Mouse (Mus musculus): ENCODE results near the gene Cfap44. TPM values are rescaled to one million over a fixed set of nuclear protein-coding genes. Genes with fewer than 3 reads are reported as not detected.
A peak's percentile ranks its signal among the peaks of the same experiment; 100 is the strongest.

The Cfap44 gene
- polyA plus RNA-seq, 1 experiment from 2014 or later, result 1.1 TPM

DNA sequence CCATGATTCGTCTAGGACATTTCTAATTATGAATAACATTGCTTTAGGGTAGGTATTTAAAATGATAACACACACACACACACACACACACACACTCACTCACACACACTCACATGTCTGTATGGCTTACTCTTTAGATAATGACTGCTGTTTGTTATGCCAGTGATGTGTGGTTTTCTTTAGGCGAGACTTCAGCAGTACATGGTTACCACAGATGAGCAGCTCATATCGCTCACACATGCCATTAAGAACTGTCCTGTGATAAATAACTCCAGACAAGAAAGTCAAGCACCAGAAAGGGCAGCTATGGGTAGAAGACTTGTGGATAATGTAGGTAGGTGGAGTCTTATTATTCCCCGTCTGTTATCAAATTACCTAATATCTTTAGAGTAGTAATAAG, 19.1 kb upstream of the Cfap44 start:
- Histone ChIP-seq H3K27me3 (ENCODE audit: control insufficient read depth, insufficient read depth, low read depth, low read length) (no peaks in the 10 kb centered on the region), H3K4me1 (ENCODE audit: control insufficient read depth, low read depth, low read length) (no peaks in the 10 kb centered on the region), H3K36me3 (ENCODE audit: control insufficient read depth, insufficient read depth) (peaks cover 7% of the 10 kb centered on the region), H3K4me3 (ENCODE audit: low read depth, low read length) (no peak overlapping the region), H3K9ac (ENCODE audit: low read depth, low read length) (no peak overlapping the region), H3K4me2 (ENCODE audit: low read depth, low read length) (no peak overlapping the region), H3K9me3 (replicated peaks; ENCODE audit: control insufficient read depth, low read length) (no peaks in the 10 kb centered on the region), H3K27ac (ENCODE audit: low read length) (no peak overlapping the region)
- WGBS (ENCODE audit: insufficient replicate concordance), result 50% methylated on average over 4 of the region's 4 CpGs
- no peak for ATAC-seq (ENCODE audit: low read depth)

DNA sequence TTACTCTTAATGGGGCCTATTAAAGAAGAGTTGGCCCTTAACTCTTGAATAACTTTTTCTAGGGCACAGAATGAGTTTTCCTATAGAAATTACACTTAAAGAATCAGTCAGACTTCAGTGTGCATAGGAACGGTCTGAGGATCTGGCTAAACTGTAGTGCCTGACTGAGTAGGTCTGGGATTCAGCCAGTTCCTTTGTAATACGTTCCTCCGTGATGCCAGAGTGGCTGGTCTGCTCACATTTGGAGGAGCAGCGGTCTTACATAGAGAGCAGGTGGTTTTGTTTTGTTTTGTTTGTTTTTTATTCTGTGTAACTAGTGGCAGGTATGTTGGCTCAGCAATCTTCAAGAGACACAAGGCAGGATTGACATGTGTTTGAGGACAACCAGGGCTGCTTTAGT, 14.6 kb upstream of the Cfap44 start:
- H3K27ac ChIP-seq (ENCODE audit: low read length), result no peak overlapping the region
- H3K4me1 ChIP-seq (ENCODE audit: control insufficient read depth, low read depth, low read length), result no peaks in the 10 kb centered on the region
- no peak overlapping the region for H3K4me2 ChIP-seq (ENCODE audit: low read depth, low read length)
- H3K9me3 ChIP-seq (replicated peaks; ENCODE audit: control insufficient read depth, low read length), result no peaks in the 10 kb centered on the region
- no peaks in the 10 kb centered on the region for H3K27me3 ChIP-seq (ENCODE audit: control insufficient read depth, insufficient read depth, low read depth, low read length)
- H3K4me3 ChIP-seq (ENCODE audit: low read depth, low read length), result no peak overlapping the region
- H3K9ac ChIP-seq (ENCODE audit: low read depth, low read length), result no peak overlapping the region
- WGBS (ENCODE audit: insufficient replicate concordance), result 76% methylated on average over 4 of the region's 4 CpGs
- no peak for ATAC-seq (ENCODE audit: low read depth)
- peaks cover 4% of the 10 kb centered on the region for H3K36me3 ChIP-seq (ENCODE audit: control insufficient read depth, insufficient read depth)

DNA sequence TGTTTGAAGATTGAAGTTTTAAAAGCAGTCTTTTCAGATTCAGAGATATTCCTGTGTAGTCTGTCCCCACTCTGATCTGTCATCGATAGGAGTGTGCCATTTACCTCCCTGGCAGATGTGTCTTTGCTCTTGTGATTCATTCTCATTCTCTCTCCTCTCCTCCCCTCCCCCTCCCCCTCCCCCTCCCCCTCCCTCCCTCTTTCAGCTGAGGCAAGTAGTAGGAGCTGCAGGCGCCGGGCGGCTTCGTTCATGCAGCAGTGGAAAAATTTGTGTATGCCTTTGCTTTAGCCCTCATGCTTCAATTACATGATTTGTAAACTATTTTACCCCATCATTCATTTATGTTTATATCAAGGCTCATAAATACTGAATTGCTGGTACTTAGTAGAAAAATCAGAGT, 13.0 kb upstream of the Cfap44 start:
- H3K27me3 ChIP-seq (ENCODE audit: control insufficient read depth, insufficient read depth, low read depth, low read length), result no peaks in the 10 kb centered on the region
- ATAC-seq (ENCODE audit: low read depth), result no peak
- H3K9ac ChIP-seq (ENCODE audit: low read depth, low read length), result no peak overlapping the region
- no peak overlapping the region for H3K4me3 ChIP-seq (ENCODE audit: low read depth, low read length)
- peaks cover 4% of the 10 kb centered on the region for H3K36me3 ChIP-seq (ENCODE audit: control insufficient read depth, insufficient read depth)
- no peak overlapping the region for H3K4me2 ChIP-seq (ENCODE audit: low read depth, low read length)
- H3K4me1 ChIP-seq (ENCODE audit: control insufficient read depth, low read depth, low read length), result no peaks in the 10 kb centered on the region
- no peaks in the 10 kb centered on the region for H3K9me3 ChIP-seq (replicated peaks; ENCODE audit: control insufficient read depth, low read length)
- no peak overlapping the region for H3K27ac ChIP-seq (ENCODE audit: low read length)
- WGBS (ENCODE audit: insufficient replicate concordance), result 85% methylated on average over 5 of the region's 5 CpGs

DNA sequence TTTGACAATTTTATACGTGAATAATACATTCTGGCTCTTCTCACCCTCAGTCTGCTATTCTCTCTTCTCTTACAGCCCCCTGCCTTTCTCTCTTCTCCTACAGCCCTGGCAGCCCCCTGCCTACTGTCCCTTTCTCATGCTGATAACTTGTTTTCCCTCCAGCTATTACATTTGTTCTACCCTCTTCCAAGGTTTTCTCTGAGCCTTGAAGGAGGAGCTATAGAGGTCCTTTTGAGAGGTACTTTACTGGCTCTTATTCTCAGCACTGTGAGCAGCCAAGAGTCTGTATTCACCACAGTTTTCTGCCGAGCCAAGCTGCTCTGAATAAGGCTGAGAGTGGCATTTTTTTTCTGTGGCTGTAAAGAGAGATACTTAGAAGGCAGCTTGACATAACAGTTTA, 11.0 kb upstream of the Cfap44 start:
- H3K4me2 ChIP-seq (ENCODE audit: low read depth, low read length), result no peak overlapping the region
- no peak for ATAC-seq (ENCODE audit: low read depth)
- no peak overlapping the region for H3K27ac ChIP-seq (ENCODE audit: low read length)
- peaks cover 4% of the 10 kb centered on the region for H3K36me3 ChIP-seq (ENCODE audit: control insufficient read depth, insufficient read depth)
- H3K9me3 ChIP-seq (replicated peaks; ENCODE audit: control insufficient read depth, low read length), result no peaks in the 10 kb centered on the region
- H3K27me3 ChIP-seq (ENCODE audit: control insufficient read depth, insufficient read depth, low read depth, low read length), result no peaks in the 10 kb centered on the region
- 51% methylated on average over 2 of the region's 2 CpGs for WGBS (ENCODE audit: insufficient replicate concordance)
- H3K4me3 ChIP-seq (ENCODE audit: low read depth, low read length), result no peak overlapping the region
- H3K4me1 ChIP-seq (ENCODE audit: control insufficient read depth, low read depth, low read length), result no peaks in the 10 kb centered on the region
- no peak overlapping the region for H3K9ac ChIP-seq (ENCODE audit: low read depth, low read length)

DNA sequence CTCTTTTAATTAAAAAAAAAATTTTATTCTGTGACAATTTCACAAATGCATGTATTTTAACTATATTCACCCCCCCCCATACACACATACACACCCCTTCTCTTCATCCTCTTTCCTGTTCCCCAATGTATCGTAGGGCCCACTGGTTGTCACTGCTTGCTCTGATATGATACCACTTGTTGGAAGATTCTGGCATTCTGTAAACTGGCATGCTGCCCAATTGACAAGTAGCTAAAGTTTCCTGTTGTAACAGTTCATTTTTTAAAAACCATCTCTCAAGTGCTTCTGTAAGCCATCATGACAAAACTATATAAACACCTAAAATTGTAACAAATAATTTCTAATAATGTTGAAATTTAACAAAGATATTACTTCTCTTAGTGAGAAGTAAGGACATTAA, 10.3 kb upstream of the Cfap44 start:
- H3K9me3 ChIP-seq (replicated peaks; ENCODE audit: control insufficient read depth, low read length), result no peaks in the 10 kb centered on the region
- no peak for ATAC-seq (ENCODE audit: low read depth)
- 71% methylated on average over 1 of the region's 1 CpGs for WGBS (ENCODE audit: insufficient replicate concordance)

DNA sequence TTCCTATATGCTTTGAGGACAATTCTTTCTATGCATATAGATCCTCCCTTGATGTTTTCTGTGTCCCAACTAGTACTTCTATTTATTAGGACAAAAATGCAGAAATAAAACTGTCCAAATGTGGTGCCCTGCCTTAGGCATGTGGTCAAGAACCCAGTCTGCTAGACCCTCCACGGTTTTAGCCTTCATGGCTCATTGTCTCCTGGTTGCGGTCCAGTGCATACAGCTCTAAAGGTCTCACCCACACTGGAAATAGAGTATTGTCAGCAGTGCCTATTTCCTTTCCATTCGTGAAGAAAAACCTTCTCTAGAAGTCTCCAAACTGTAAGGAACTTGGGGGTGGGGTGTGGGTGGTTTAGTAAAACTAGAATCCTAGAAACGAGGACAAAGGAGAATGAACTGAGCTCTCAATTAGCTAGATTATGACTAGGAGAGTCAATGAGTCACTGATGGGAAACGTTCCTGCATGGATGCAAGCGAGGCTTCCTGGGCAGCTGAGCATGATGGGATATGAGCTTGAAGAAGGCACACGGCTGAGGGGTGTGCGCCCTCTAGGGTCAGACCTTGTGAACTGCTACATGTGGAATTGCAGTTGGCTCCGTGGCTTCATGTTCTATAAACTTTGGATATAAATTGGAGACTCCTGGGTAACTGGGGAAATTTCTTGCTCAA, 2.6 kb upstream of the Cfap44 start:
- Histone ChIP-seq H3K4me1 (ENCODE audit: control insufficient read depth, low read depth, low read length) (no peaks in the 10 kb centered on the region; the same call in none of the 2 replicates), H3K4me3 (ENCODE audit: low read depth, low read length) (no peak overlapping the region), H3K27me3 (ENCODE audit: control insufficient read depth, insufficient read depth, low read depth, low read length) (no peaks in the 10 kb centered on the region), H3K4me2 (ENCODE audit: low read depth, low read length) (peak overlapping the region; percentile 24; the same call in 1 of the 2 replicates), H3K9ac (ENCODE audit: low read depth, low read length) (no peak overlapping the region), H3K36me3 (ENCODE audit: control insufficient read depth, insufficient read depth) (peaks cover 9% of the 10 kb centered on the region; the same call in 1 of the 2 replicates), H3K27ac (ENCODE audit: low read length) (no peak overlapping the region), H3K9me3 (replicated peaks; ENCODE audit: control insufficient read depth, low read length) (no peaks in the 10 kb centered on the region)
- no peak for ATAC-seq (ENCODE audit: low read depth)
- WGBS (ENCODE audit: insufficient replicate concordance), result 35% methylated on average over 9 of the region's 9 CpGs

More for the DNA sequence above, 10.3 kb upstream of the Cfap44 start:
- Histone ChIP-seq H3K4me3 (ENCODE audit: low read depth, low read length) (no peak overlapping the region), H3K27ac (ENCODE audit: low read length) (no peak overlapping the region), H3K27me3 (ENCODE audit: control insufficient read depth, insufficient read depth, low read depth, low read length) (no peaks in the 10 kb centered on the region), H3K4me2 (ENCODE audit: low read depth, low read length) (no peak overlapping the region), H3K9ac (ENCODE audit: low read depth, low read length) (no peak overlapping the region), H3K36me3 (ENCODE audit: control insufficient read depth, insufficient read depth) (peaks cover 7% of the 10 kb centered on the region), H3K4me1 (ENCODE audit: control insufficient read depth, low read depth, low read length) (no peaks in the 10 kb centered on the region)

DNA sequence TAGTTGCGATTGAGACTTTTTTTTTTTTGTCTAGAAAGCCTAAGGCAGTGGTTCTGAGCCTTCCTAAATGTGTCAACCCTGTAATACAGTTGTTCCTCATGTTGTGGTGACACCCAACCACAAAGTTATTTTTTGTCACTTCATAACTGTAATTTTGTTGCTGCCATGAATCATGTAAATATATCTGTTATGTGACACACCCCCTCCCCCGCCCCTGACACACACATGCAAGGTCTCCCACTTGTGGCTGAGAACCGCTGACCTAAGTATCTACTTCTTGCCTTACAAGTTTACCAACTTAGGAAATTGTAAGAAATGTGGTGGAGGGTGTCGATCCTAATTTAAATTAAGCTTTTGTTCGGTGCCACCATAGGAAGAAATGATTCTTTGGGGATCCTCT, 10.3 kb downstream of the Cfap44 start:
- no peak overlapping the region for H3K4me2 ChIP-seq (ENCODE audit: low read depth, low read length)
- WGBS (ENCODE audit: insufficient replicate concordance), result 69% methylated on average over 5 of the region's 5 CpGs
- no peaks in the 10 kb centered on the region for H3K36me3 ChIP-seq (ENCODE audit: control insufficient read depth, insufficient read depth)
- ATAC-seq (ENCODE audit: low read depth), result no peak
- no peaks in the 10 kb centered on the region for H3K9me3 ChIP-seq (replicated peaks; ENCODE audit: control insufficient read depth, low read length)
- no peak overlapping the region for H3K27ac ChIP-seq (ENCODE audit: low read length)
- H3K4me1 ChIP-seq (ENCODE audit: control insufficient read depth, low read depth, low read length), result no peaks in the 10 kb centered on the region
- no peak overlapping the region for H3K4me3 ChIP-seq (ENCODE audit: low read depth, low read length)
- no peak overlapping the region for H3K9ac ChIP-seq (ENCODE audit: low read depth, low read length)
- H3K27me3 ChIP-seq (ENCODE audit: control insufficient read depth, insufficient read depth, low read depth, low read length), result no peaks in the 10 kb centered on the region

DNA sequence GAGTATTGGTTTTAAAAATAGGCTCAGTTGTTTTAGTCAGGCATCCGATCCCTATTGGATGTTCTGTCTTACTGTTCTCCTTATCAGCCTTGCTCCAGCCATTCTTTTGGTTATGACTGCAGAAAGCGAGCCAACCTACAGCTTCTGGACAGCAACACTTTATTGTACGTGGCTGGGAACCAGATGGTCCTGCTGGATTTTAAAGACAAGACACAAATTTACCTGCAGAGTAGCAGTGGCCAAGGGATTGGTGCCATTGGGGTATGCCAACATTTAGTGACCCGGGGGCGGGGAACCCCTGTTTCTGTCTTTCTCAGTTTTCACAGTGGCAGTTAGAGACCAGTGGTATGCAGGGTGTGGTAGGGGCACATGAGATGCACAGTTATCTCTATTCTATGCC, 12.6 kb downstream of the Cfap44 start:
- WGBS (ENCODE audit: insufficient replicate concordance), result 56% methylated on average over 5 of the region's 5 CpGs

DNA sequence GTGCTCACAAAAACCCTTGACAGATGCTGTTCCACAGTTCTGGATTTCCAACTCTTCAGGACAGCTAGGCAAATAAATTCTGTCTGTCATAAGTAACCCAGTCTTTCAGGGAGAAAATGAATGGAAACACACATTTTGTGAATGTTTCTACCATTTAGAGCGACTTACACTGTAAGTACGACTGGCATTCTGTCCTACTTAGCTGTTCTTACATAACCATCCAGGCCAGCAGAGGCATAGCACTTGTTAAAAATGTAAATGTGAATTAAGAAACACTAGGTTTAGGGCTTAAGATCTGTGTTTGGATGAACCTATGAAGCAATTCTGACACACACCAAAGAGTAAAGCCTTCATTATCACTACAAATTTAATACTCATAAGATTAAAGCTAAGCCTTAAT, 13.7 kb downstream of the Cfap44 start:
- Histone ChIP-seq H3K4me1 (ENCODE audit: control insufficient read depth, low read depth, low read length) (no peaks in the 10 kb centered on the region), H3K4me3 (ENCODE audit: low read depth, low read length) (no peak overlapping the region), H3K27ac (ENCODE audit: low read length) (no peak overlapping the region), H3K9me3 (replicated peaks; ENCODE audit: control insufficient read depth, low read length) (no peaks in the 10 kb centered on the region), H3K27me3 (ENCODE audit: control insufficient read depth, insufficient read depth, low read depth, low read length) (no peaks in the 10 kb centered on the region), H3K4me2 (ENCODE audit: low read depth, low read length) (no peak overlapping the region), H3K36me3 (ENCODE audit: control insufficient read depth, insufficient read depth) (no peaks in the 10 kb centered on the region), H3K9ac (ENCODE audit: low read depth, low read length) (no peak overlapping the region)
- ATAC-seq (ENCODE audit: low read depth), result no peak
- WGBS (ENCODE audit: insufficient replicate concordance), result 54% methylated on average over 2 of the region's 2 CpGs

More for the DNA sequence above, 12.6 kb downstream of the Cfap44 start:
- Histone ChIP-seq H3K4me1 (ENCODE audit: control insufficient read depth, low read depth, low read length) (no peaks in the 10 kb centered on the region), H3K27me3 (ENCODE audit: control insufficient read depth, insufficient read depth, low read depth, low read length) (no peaks in the 10 kb centered on the region), H3K4me3 (ENCODE audit: low read depth, low read length) (no peak overlapping the region), H3K9ac (ENCODE audit: low read depth, low read length) (no peak overlapping the region), H3K36me3 (ENCODE audit: control insufficient read depth, insufficient read depth) (no peaks in the 10 kb centered on the region), H3K27ac (ENCODE audit: low read length) (no peak overlapping the region), H3K9me3 (replicated peaks; ENCODE audit: control insufficient read depth, low read length) (no peaks in the 10 kb centered on the region), H3K4me2 (ENCODE audit: low read depth, low read length) (no peak overlapping the region)
- ATAC-seq (ENCODE audit: low read depth), result no peak

Measured in liver, embryonic 16.5 days (tissue).